ENCODE assay signal across 8 mouse cellular contexts in the genomic region with DNA sequence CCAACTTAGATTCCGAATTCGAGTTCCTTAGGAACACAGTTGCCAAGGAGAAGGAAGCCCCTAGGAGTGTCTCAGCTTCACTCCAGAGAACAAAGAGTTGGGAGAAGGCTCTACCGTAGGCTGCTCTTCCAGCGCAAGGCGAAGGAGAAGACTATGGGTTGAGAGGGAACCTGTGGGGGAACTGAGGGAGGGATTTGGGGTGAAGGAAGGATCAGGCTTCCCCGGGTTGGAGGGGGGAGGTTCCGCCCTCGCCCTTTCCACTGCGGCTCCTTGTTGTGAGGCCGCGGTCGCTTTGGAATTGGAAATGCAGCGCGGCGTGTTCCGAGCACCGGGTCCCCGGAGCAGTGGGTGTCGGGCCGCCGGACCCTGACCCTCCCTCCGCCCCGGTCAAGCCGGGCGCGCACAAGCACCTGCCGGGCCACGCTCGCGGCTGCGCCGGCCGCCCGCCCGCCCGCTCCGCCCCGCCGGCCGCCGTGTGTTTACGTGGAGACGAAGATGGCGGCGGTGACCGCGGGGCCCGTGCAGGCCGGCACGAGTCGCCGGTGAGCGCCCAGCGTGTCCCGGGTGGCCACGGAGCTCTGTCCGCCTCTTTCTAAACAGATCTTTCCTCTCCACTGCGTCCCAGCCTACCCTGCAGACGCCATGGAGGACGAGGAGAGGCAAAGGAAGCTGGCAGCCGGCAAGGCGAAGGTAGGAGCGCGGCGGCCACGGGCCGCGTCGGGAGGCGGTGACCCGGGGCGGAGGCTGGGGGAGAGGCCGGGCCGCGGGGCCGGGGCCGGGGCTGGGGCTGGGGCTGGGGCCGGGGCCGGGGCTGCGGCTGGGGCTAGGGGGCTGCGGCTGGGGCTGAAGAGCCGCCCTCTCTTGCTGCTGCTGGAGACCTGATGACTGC. TPM values are rescaled to one million over a fixed set of nuclear protein-coding genes. Genes with fewer than 3 reads are reported as not detected.
DNase-seq lines count a peak whose midpoint lies in the region; ATAC-seq lines count a peak whose summit lies in the region.

TSS of gene Akap9 (plus strand) at position 254 of the 889 bp plus-strand sequence.

- peak within 1 kb of the TSS; percentile 99 for H3K9ac ChIP-seq in hindbrain, embryonic 14.5 days

- H3K4me3 ChIP-seq in hindbrain, embryonic 14.5 days (replicated peaks; ENCODE audit: low read length) = peak within 1 kb of the TSS; percentile 64

- H3K4me1 ChIP-seq in hindbrain, embryonic 14.5 days (replicated peaks; ENCODE audit: control insufficient read depth, insufficient read depth, low read length) = peaks cover 37% of the 10 kb centered on the region

- H3K4me2 ChIP-seq in hindbrain, embryonic 14.5 days (replicated peaks) = peak within 1 kb of the TSS; percentile 77

- no peaks in the 10 kb centered on the region for H3K9me3 ChIP-seq in hindbrain, embryonic 14.5 days (ENCODE audit: control insufficient read depth, low read length)

- peak; percentile 86 for ATAC-seq in hindbrain, embryonic 14.5 days (ENCODE audit: low FRiP score)

- H3K36me3 ChIP-seq in hindbrain, embryonic 14.5 days (replicated peaks; ENCODE audit: control insufficient read depth, insufficient read depth) = 0 out of 2 replicates have a peak, but pooled peaks cover 4% of the 10 kb centered on the region

- H3K27me3 ChIP-seq in hindbrain, embryonic 14.5 days (ENCODE audit: control insufficient read depth, insufficient read depth, low read length) = no peaks in the 10 kb centered on the region

- DNase-seq in T-cell, adult 2 months (ENCODE audit: low spot score) = peak; percentile 44
- DNase-seq in cerebellum, postnatal 14 days = peak; percentile 79 to 87
- peak; percentile 46 to 47 for DNase-seq in frontal cortex, postnatal 25 days (ENCODE audit: low spot score in 2 of 2)
- DNase-seq in hindbrain, embryonic 14.5 days (ENCODE audit: low spot score) = peak; percentile 61
- peak; percentile 28 for DNase-seq in left cerebral cortex, adult 11 months (ENCODE audit: low spot score)
- DNase-seq in lung, postnatal 4 days = peak; percentile 76 to 80
- peak; percentile 39 for DNase-seq in retina, postnatal 7 days (ENCODE audit: low read depth, low spot score)
- DNase-seq in urinary bladder, postnatal 14 days (ENCODE audit: low spot score) = peak; percentile 64

- H3K27ac ChIP-seq in hindbrain, embryonic 14.5 days = peak within 1 kb of the TSS; percentile 98

- under 1% methylated on average over 70 of the region's 82 CpGs for WGBS in hindbrain, embryonic 14.5 days

RNA-seq across cellular contexts. Expression of gene Akap9, which starts in this region (rescaled TPM):
- 261 and 282 TPM in 2 replicates for polyA plus RNA-seq in hindbrain, embryonic 14.5 days (2014; fragmentation: Nextera tagmentation; extraction: Ambion mirVana)

Comparison
In these comparisons a context has a peak if more than half of its experiments do, and no peak if none do; other contexts are left out.
1. Peak in every context shown above with its lines: DNase-seq, ATAC-seq, H3K4me3 ChIP-seq and H3K27ac ChIP-seq.
2. DNase-seq: peak in every context shown above with its lines; median percentile 83 in cerebellum, postnatal 14 days; 78 in lung, postnatal 4 days; 64 in urinary bladder, postnatal 14 days; 61 in hindbrain, embryonic 14.5 days; 46 in frontal cortex, postnatal 25 days; 44 in T-cell, adult 2 months; 39 in retina, postnatal 7 days; 28 in left cerebral cortex, adult 11 months.